Mouse (Mus musculus) thymus, postnatal 10 days (tissue): ENCODE measurements at regions not wholly inside any gene's neighbourhood (a gene's known extent, or its start where the extent isn't known, plus 50 kb on each side); places are given as distances from the start of the nearest gene placed in this dataset.

Source experiments
- DNase-seq, 2 experiments: peaks; one replicate each; pipeline ENCODE4 v3.0.0; 2021; ENCODE audit warnings: low spot score in 2 of 2

DNA sequence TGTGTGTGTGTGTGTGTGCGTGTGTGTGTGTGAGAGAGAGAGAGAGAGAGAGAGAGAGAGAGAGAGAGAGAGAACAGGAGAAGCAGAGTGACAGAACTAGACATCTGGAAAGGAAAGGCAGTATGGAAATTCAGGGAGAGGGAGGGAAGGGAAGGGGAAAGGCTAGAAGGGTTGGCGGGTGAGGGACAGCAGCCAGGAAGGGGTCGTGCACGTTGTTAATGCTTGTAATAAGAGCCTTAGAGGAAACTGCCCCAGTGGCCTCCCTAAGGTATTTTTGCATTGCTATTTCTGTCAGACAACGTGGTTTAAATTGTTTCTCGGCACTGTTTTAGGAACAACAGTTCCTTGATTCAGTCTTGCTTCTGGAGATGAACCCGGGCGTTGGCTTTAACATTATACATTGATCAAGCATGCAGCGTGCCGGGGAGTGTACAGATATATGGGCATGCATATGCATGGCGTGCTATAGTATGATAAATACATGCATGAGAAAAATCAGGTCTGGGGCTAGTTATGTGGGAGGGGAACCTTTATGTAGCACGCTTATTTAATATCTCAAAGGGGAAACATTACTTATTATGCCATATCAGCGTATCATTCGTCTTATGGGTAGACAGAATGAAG, 52.6 kb upstream of the Ptgfrn start:
- DNase-seq: no peak

DNA sequence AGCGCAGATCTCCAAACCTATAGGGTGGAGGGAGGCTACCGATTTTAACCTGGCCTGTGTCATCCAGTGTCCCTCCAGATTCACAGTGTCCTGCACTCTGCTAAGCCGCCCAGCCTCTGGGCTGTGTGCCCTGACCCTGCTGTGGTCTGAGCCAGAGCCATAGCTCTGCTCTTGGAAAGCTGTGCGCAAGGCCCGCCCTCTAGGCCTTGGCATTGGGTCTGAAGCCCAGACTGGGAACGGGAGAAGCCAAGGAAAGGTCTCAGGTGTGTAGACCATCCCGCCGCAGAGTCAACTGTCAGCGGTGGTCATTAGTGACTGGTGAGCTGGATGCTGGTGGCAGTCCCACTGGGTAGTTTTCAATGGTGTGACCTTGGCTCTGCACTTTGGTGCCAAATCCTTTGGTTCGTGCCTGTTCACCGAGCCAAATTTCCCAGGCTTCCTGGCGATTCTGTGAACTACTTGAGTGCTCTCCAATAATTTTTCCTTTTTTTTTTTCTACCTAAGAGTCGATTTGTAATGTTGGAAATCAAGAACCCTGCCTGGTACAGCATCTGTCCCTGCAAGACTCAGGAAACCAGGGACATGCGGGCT, 52.0 kb upstream of the Ptgfrn start:
- DNase-seq: no peak

DNA sequence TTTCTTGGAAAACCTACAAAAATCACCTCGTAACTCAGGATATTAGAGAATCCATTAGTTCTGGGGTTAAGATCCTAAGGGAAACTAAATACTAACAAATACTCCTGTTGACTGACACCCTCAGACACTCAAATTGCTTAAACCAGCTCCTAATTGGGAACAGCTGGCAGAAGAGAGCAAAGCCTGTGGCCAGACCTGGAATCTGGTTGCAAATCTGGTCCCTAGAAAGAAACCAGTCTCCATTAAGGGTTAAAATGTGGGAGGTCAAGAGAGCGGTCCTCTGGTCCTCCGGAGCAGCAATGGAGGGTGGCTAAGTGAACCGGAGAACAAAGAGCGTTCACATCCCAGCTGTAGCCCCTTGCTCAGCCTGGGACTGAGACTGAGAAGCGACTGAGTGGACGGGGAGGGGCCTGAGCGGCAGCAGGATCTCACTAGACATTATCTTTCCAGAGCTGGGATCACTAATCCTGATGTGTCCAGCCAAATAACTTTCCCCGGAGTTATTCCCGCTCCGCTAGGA, 51.4 kb upstream of the Ptgfrn start:
- no peak for DNase-seq
